Mouse (Mus musculus): ENCODE data around the gene Zfp932. TPM values are rescaled to one million over a fixed set of nuclear protein-coding genes. Genes with fewer than 3 reads are reported as not detected.
A peak's percentile ranks its signal among the peaks of the same experiment; 100 is the strongest.
"Not testable (repeated sequence)": the region's sequence is repeated elsewhere in the genome, so short reads cannot be mapped to it uniquely, and the experiment has no call there.

The Zfp932 gene
- total and polyA plus RNA-seq, 2 experiments from 2014 or later, result 2.5 to 9.5 TPM

DNA sequence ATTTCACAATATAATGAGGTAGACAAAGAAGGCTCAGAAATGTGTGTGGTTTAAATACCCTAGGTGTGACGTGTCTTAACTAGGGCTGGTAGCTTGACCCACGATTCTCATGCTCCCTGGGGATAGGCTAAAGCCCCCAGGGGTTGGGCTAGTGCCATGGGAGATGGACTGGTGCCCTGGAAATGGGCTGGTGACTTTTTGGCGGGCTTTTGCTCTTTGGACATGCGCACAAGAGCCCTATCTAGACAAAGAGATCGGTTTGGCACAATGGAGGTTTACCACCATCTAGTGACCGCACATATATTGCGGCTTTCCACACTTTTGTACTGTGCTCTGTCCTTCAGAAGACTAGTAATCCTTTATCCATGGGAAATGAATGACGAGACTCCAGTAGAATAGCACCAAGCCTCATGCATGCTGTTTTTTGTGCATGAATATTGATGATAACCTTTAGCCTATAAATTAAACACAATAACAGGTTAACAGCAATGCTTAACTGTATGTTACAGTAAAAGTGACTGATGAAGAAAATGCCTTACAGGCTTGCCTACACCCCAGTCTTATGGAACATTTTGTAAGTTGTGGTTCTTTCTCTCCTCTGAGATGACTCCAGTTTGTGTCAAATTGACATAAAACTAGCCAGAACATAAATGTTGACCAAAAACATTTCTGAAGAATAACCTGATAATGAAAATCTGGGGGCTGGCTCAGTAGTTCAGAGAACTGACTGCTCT is 27.5 kb downstream of the Zfp932 start:
- DNase-seq (ENCODE audit: low spot score), result peak; percentile 38
- ATAC-seq (ENCODE audit: insufficient read depth, low read depth), result peak; percentile 82
- peak overlapping the region; percentile 53 for H3K4me2 ChIP-seq (ENCODE audit: low read depth, low read length)
- H3K4me3 ChIP-seq (ENCODE audit: low read depth, low read length), result peak overlapping the region; percentile 24
- not testable (repeated sequence) for H3K36me3 ChIP-seq (replicated peaks; ENCODE audit: control insufficient read depth, insufficient read depth, low read length); H3K27me3 ChIP-seq (ENCODE audit: control insufficient read depth, insufficient read depth, low read length); H3K9me3 ChIP-seq (replicated peaks; ENCODE audit: control insufficient read depth, low read length); H3K9ac ChIP-seq (replicated peaks; ENCODE audit: low read depth, low read length); H3K4me1 ChIP-seq (ENCODE audit: control insufficient read depth, insufficient read depth); H3K27ac ChIP-seq (ENCODE audit: low read depth)
- 32% methylated on average over 8 of the region's 8 CpGs for WGBS
- peak; percentile 68 for TF ChIP-seq CTCF (IDR thresholded peaks at IDR 0.05; ENCODE audit: low read depth)

DNA sequence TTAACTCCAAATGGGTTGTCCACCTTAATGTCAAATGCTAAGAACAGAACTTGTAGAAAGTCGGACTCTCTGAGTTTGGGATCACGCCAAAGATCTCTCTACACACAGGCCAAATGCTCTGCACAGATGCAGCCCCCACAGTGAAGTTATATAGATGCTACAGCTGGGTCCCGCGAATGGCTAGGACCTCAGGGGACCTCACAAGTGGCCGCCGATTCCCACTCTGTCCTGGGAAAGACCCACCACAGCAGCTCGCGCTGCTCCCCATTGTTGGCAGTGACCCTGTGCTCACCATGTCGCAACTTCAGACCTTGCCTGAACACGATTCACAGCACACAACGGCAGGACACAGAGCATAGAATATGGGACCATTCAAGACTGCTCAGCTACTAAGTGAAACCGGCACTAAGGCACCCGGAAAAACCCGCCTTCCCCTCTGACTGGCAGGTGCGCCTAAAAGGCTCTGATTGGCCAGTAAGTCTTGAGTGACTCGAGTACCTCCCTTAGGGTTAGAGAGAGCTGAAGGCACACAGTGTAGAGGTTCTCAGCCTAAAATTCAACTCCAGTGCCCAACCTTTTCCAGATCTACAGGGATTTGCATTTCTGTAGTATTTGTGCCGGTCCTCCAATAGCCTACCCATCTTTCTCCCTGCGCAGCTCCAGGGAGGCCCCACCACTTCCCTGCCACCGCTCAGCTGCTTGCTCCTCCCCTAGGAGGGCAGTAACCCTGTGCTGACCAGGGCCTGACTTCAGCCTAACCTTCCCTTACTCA is 61.5 kb downstream of the Zfp932 start:
- Histone ChIP-seq H3K4me2 (ENCODE audit: low read depth, low read length) (peak overlapping the region; percentile 65), H3K9ac (replicated peaks; ENCODE audit: low read depth, low read length) (peak overlapping the region; percentile 49), H3K9me3 (replicated peaks; ENCODE audit: control insufficient read depth, low read length) (no peaks in the 10 kb centered on the region), H3K27me3 (ENCODE audit: control insufficient read depth, insufficient read depth, low read length) (no peaks in the 10 kb centered on the region), H3K36me3 (replicated peaks; ENCODE audit: control insufficient read depth, insufficient read depth, low read length) (no peaks in the 10 kb centered on the region), H3K4me3 (ENCODE audit: low read depth, low read length) (peak overlapping the region; percentile 69), H3K4me1 (ENCODE audit: control insufficient read depth, insufficient read depth) (no peaks in the 10 kb centered on the region), H3K27ac (ENCODE audit: low read depth) (0 out of 2 replicates have a peak overlapping the region, but pooled peaks have one; percentile 28)
- ATAC-seq (ENCODE audit: insufficient read depth, low read depth) (peak; percentile 98), DNase-seq (ENCODE audit: low spot score) (peak; percentile 87)
- no peak for TF ChIP-seq EP300 (IDR thresholded peaks at IDR 0.05; ENCODE audit: low read depth)
- TF ChIP-seq CTCF (IDR thresholded peaks at IDR 0.05; ENCODE audit: low read depth), result no peak
- 2% methylated on average over 19 of the region's 19 CpGs for WGBS

Other genes with a start within 250 kb of the Zfp932 start
- 0.73 TPM in 1 of 2 replicates, not detected in the other for gene 4930522L14Rik, start 244.6 kb upstream of the Zfp932 start, total RNA-seq (2014; rRNA removed; ENCODE audit: low replicate concordance)
- gene 4930522L14Rik, start 244.6 kb upstream of the Zfp932 start, polyA plus RNA-seq (2015; fragmentation: Nextera tagmentation; extraction: Ambion mirVana), result 3.4 and 4.4 TPM in 2 replicates
- 0.08 and 1.6 TPM in 2 replicates for gene Gm15446, start 73.1 kb upstream of the Zfp932 start, total RNA-seq (2014; rRNA removed; ENCODE audit: low replicate concordance)
- gene Gm15446, start 73.1 kb upstream of the Zfp932 start, polyA plus RNA-seq (2015; fragmentation: Nextera tagmentation; extraction: Ambion mirVana), result 0.51 and 0.52 TPM in 2 replicates
- 0.12 TPM in 1 of 2 replicates, not detected in the other for gene Gm17655, start 76.0 kb downstream of the Zfp932 start, total RNA-seq (2014; rRNA removed; ENCODE audit: low replicate concordance)
- 1.4 and 1.8 TPM in 2 replicates for gene Gm17655, start 76.0 kb downstream of the Zfp932 start, polyA plus RNA-seq (2015; fragmentation: Nextera tagmentation; extraction: Ambion mirVana)
- gene Gm35315, start 97.9 kb downstream of the Zfp932 start, total RNA-seq (2014; rRNA removed; ENCODE audit: low replicate concordance), result 2.3 TPM in 1 of 2 replicates, not detected in the other
- gene Gm35315, start 97.9 kb downstream of the Zfp932 start, polyA plus RNA-seq (2015; fragmentation: Nextera tagmentation; extraction: Ambion mirVana), result 0.03 and 0.05 TPM in 2 replicates
- not detected in 2 replicates for gene Plcxd1, start 103.4 kb downstream of the Zfp932 start, total RNA-seq (2014; rRNA removed; ENCODE audit: low replicate concordance)
- 0.26 and 0.29 TPM in 2 replicates for gene Plcxd1, start 103.4 kb downstream of the Zfp932 start, polyA plus RNA-seq (2015; fragmentation: Nextera tagmentation; extraction: Ambion mirVana)
- gene Gtpbp6, start 111.7 kb downstream of the Zfp932 start, total RNA-seq (2014; rRNA removed; ENCODE audit: low replicate concordance), result 29.8 and 32.3 TPM in 2 replicates
- 13.9 and 14.2 TPM in 2 replicates for gene Gtpbp6, start 111.7 kb downstream of the Zfp932 start, polyA plus RNA-seq (2015; fragmentation: Nextera tagmentation; extraction: Ambion mirVana)
- gene Zfp605, start 113.6 kb downstream of the Zfp932 start, total RNA-seq (2014; rRNA removed; ENCODE audit: low replicate concordance), result 0.50 and 3.3 TPM in 2 replicates
- 2.1 and 2.4 TPM in 2 replicates for gene Zfp605, start 113.6 kb downstream of the Zfp932 start, polyA plus RNA-seq (2015; fragmentation: Nextera tagmentation; extraction: Ambion mirVana)
- gene Chfr, start 139.3 kb downstream of the Zfp932 start, total RNA-seq (2014; rRNA removed; ENCODE audit: low replicate concordance), result 32.3 and 56.0 TPM in 2 replicates
- 17.3 and 19.7 TPM in 2 replicates for gene Chfr, start 139.3 kb downstream of the Zfp932 start, polyA plus RNA-seq (2015; fragmentation: Nextera tagmentation; extraction: Ambion mirVana)
- gene Golga3, start 180.2 kb downstream of the Zfp932 start, total RNA-seq (2014; rRNA removed; ENCODE audit: low replicate concordance), result 10.1 and 17.6 TPM in 2 replicates
- gene Golga3, start 180.2 kb downstream of the Zfp932 start, polyA plus RNA-seq (2015; fragmentation: Nextera tagmentation; extraction: Ambion mirVana), result 8.7 and 11.1 TPM in 2 replicates
- gene Ankle2, start 234.5 kb downstream of the Zfp932 start, total RNA-seq (2014; rRNA removed; ENCODE audit: low replicate concordance), result 17.3 and 24.2 TPM in 2 replicates
- 12.5 and 12.6 TPM in 2 replicates for gene Ankle2, start 234.5 kb downstream of the Zfp932 start, polyA plus RNA-seq (2015; fragmentation: Nextera tagmentation; extraction: Ambion mirVana)